Mouse (Mus musculus) erythroblast, adult 5-6 weeks (primary cell): ENCODE data around the gene Gpatch1. TPM values are rescaled to one million over a fixed set of nuclear protein-coding genes. Genes with fewer than 3 reads are reported as not detected.
"Not testable (repeated sequence)": the region's sequence is repeated elsewhere in the genome, so short reads cannot be mapped to it uniquely, and the experiment has no call there.

Source experiments
- ATAC-seq: replicated peaks from 2 replicates; pipeline ENCODE4 v1.8.0; 2016; ENCODE audit warnings: moderate number of reproducible peaks, mild to moderate bottlenecking, moderate TSS enrichment, inconsistent platforms; ENCODE audit not compliant: poor library complexity, low FRiP score, severe bottlenecking
- total RNA-seq, 2 experiments: library from RNA; stranded (forward) in 1 of 2; stranded (reverse) in 1 of 2; fragments of 150-400 nt in 1 of 2; fragments of 200-764, 138-1000 nt in 1 of 2; gene quantifications; 2 replicates each; pipeline versions ENCODE4 v1.2.3 to v1.2.4; 2015 to 2017; ENCODE audit warnings: low replicate concordance in 2 of 2

The Gpatch1 gene
- total RNA-seq, 2 experiments from 2014 or later: 0.77 to 2.0 TPM

DNA sequence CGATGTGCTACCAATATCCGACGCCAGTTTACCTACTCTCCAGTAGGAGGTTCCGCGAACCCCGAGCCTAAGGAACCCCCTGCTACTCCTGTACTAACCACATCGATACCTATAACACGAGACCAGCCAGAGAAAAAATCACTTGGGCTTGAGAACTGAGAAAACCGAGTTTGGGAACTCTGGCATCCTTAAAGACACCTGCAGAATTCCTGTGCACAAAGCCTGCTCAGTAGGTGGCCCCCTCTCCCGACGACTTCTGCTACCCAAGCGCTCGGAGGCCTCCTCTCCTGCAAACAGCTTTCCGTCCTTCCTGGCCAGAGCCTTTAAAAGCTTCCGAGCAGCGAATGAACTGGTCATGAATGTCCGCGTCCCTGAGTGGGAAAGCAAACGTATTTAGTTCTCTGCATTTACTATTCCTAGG, 15.0 kb upstream of the Gpatch1 start:
- no peak for ATAC-seq

DNA sequence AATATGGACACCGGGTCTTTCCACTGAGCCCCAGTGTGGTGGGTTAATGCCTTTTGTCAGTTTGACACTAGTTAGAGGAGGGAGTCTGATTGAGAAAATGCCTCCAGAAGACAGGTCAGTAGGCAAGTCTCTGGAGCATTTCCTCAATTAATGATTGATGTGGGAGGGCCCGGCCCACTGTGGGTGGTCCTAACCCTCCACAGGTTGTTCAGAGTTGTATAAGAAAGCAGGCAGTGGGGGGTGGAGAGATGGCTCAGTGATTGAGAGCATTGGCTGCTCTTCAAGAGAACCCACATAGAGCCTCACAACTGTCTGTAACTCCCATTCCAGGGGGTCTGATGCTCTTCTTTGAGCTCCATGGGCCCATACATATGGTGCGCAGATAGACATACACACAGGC, 13.3 kb upstream of the Gpatch1 start:
- no peak for ATAC-seq

DNA sequence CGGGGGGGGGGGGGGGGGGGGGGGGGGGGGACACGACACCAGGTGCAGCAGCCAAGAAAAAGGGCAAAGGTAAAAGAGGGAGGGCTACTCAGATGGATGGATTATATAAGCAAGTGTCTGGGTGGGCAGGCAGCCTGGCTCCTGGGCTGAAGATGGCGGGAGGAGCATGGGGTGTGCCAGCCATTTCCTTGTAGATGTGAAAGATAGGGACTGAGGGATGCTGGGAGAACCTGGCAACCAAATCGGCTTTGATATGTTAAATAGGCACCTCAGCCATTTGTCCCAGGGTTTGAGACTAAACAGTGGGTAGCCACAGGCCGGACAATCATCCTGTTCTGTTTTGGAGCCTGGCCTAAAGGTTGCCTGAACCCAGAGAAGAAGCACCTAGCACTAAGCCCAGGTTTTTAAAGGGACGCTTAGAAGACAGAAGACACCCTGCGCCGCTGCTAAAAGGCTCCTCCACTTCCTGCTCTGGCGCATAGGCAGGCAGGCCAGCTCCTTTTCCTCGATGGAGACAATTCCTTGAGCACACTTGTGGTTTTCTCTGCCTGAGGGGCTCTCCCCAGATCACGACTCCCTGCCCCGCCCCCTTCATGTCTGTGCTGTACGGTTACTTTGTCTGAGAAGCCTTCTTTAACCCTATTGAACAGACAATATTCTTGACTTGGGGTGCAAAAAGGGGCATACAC, 4.6 kb upstream of the Gpatch1 start:
- no peak for ATAC-seq

DNA sequence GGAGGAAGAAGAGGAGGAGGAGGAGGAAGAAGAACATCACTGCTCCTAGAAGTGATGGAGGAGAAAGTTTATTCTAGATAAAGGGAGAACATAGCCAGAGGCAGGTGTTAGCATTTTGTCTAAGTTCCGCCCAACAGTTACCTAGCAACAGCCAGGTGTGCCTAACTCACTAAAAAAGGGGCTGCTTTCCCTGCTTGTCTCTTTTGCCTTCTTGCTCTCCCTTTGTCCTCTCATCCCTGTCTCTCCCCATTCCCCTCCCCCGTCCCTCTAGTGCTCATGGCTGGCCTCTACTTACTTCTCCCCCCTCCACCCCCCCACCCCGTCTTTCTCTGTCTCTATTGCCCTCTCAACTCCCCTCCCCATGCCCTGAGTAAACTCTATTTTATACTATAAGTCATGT, 3.9 kb upstream of the Gpatch1 start:
- ATAC-seq: no peak

DNA sequence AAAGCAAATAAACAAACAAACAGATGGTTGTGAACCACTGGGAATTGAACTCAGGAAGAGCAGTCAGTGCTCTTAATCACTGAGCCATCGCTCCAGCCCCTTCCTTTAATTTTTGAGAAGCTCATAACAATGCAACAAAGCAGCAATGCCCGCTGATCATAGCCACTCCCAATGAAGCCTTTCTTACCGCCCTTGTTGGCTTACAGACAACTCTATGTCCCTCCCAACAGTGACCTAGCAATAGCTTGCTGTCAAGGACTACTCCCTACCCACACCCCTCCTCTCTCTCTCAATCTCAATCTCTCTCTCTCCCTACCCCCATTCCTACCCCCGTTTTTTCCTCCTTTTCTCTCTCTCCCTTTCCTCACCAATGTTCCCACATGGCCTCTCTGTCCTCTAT, 1.5 kb upstream of the Gpatch1 start:
- ATAC-seq: no peak

DNA sequence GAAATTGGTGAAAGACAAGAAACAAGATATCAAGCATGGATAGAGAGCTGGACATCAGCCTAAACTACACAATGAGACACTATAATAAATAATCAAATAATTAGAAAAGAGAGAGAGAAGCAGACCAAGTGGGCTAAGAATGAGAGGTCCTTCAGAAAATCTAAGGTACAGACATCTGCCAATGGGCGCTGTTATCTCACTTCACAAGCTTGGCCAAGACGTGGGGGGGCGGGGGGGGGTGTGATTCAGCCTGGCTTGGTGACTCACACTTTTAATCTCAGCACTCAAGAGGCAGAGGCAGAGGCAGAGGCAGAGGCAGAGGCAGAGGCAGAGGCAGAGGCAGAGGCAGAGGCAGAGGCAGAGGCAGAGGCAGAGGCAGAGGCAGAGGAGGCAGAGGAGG, 981 bp upstream of the Gpatch1 start:
- ATAC-seq: not testable (repeated sequence)

DNA sequence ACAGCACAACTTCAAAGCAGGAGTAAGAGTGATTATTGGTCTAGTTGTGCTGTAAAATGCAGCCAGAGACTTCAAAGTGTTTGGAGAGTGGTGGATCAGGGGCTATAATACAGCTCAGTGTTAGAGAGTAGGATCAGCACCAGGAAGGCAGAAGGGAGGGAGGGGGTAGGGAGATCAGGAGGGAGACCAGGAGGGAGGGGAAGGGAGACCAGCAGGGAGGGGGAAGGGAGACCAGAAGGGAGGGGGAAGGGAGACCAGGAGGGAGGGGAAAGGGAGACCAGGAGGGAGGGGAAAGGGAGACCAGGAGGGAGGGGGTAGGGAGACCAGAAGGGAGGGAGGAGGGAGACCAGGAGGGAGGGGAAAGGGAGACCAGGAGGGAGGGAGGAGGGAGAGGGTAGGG, 4.1 kb downstream of the Gpatch1 start:
- no peak for ATAC-seq

DNA sequence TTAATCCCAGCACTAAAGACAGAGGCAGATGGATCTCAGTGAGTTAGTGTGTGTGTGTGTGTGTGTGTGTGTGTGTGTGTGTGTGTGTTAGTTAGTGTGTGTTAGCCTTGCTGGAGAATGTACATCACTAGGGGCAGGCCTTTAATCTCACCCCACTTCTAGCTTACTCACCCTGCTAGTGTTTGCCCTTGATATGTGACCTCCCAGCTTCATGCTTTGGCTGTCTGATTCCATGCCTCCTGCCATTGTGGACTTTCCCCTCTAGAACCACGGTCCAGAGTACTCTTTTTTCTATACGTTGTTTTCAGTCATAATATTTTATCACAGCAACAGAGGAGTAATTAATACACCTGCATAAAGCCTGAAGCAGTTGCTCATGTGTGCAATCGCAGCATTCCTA, 7.0 kb downstream of the Gpatch1 start:
- no peak for ATAC-seq

DNA sequence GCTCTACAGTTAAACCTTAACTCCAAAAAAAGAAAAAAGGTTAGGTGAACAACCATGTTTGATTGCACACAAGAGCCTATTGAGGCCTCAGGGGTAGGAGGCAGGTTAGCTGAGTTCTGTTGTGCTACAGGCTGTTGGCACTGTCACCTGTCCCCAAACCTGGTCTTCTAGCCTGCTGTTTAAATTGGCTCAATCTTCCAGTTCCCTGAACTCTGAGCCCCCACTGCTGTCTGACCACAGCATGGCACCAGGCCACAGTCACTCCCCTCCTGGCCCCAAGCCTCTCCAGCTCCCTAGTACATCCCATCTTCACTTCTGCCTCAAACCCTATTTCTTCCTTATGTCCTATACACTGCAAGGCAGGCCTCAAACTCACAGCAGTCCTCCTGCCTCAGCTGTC, 17.4 kb downstream of the Gpatch1 start:
- ATAC-seq: no peak

DNA sequence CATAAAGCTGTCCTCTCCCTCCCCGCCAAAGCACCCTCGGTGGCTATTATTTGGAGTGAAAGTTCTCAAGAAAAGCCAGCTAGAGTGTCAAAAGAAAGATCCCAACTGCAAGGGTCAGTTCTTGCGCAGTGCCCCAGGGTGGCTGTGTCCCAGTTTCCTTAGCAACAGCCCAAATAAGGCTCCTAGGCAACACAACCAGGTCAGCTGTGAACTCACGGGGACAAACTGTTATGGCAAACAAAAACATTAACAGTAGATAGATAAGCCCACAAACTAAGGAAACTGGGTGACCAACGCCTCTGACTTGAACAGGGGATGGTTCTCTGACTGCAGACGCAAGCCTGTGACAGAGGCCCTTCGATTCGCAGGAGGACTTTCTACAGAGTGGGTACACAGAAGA, 18.6 kb downstream of the Gpatch1 start:
- ATAC-seq: no peak

DNA sequence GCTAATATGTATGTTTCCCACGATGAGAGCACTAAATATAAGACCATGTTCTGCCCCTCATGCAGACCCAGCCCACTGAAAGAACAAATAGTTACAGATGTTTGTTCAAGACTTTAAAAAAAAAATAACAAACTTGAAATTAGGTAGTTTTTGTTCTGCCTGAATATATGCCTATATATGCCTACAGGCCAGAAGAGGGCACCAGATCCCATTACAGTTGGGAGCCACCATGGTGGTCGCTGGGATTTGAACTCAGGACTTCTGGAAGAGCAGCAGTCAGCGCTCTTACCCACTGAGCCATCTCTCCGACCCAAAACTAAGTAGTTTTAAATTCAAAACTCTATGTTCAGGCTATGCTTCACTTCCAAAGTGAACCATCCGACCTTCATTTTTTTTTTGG, 20.4 kb downstream of the Gpatch1 start:
- no peak for ATAC-seq

DNA sequence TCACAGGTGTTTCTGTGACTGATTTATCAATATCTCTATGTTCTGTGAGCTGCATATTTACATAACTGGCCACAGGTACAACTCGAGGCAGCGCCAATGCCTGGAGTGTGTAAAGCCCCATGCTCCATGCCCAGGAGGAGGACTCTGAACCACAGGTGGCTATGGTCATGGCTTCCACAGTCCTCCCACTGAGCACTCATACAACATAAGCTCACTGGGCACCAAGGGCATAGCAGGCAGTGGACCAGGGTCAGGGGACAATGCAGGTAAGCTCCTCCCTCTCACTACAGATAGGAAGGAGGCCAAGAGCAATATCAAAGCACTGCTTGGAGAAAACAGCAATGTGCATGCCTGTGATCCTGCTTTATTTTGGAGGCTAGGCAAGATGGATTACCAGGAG, 22.6 kb downstream of the Gpatch1 start:
- ATAC-seq: no peak

DNA sequence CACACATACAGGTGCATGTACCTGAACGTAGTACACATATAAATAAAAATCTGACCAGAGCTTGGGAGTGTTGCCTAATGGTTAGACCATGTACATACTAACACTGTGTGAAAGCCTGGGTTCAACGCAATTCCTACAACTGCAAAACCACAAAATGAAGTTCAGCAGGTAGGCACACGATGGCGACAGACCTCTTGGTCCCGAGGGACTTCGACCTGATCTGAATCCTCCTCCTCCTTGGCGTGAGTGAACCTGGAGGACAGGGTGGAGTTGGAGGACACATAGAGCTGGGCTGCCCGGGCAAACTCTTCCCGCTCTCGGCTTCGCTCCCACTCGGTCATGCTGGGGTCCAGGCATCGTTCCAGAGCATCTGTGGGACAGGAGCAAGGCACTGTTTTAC, 24.8 kb downstream of the Gpatch1 start:
- ATAC-seq: no peak

DNA sequence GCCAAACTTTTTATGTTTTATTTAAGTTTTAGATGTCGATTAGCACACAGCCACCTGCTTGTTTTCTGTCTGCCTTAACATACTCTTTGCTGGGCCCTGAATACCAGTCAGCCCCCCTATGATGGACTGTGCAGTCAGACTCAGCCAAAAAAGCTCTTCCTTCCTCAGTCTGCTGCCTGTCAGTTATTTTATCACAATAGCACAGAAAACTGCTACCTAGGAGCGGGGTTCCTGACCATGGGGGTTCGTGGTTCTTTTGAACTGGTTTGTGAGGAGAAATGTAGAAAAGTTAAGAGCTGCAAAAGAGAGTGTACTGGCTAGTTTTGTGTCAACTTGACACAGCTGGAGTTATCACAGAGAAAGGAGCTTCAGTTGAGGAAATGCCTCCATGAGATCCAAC, 39.3 kb downstream of the Gpatch1 start:
- no peak for ATAC-seq

DNA sequence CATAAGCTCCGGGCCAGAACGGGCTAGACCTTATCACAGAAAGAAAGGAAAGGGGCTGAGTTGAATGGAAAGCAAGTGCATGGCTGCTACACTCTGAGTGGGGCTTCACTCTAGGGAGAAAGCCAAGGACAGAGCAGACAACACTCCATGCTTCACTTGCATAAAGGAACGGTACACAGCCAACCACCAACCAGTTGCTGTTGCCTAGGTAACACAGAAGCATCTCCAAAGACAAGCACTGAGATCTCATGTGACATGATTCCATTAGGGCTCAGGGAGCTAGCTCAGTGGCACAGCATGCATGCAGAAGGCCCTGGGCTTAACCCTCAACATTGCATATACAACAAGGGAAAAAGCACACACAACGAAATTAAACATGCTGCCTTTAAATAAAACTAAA, 40.8 kb downstream of the Gpatch1 start:
- ATAC-seq: no peak

DNA sequence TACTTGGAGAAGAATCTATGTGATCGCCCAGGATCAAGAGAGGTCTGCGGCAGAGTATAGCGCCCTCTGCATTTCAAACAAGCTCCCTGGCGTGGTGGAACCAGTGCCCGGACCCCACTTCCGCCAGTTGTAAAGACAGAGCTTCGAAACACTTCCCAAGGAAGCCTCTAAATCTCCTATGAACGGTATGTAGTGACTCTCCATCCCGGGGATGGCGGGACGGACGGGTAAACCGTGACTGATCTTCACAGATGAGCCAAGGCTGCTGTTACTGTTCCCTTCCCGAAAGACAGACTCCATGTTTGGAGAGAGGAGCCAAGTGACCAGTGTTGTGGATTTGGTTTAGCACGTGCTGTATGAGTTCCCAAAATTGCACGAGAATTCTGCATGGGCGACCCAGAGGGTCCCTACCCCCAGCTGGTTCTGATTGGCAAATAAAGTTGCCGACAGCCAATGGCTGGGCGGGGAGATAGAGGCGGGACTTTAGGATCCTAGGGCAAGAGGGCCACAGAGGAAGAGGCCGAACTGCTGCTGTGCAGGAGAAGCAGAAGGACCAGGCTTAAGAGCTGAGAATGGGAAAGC, 48.7 kb downstream of the Gpatch1 start:
- ATAC-seq: 0 out of 2 replicates have a peak, but pooled peaks have one; percentile 47

DNA sequence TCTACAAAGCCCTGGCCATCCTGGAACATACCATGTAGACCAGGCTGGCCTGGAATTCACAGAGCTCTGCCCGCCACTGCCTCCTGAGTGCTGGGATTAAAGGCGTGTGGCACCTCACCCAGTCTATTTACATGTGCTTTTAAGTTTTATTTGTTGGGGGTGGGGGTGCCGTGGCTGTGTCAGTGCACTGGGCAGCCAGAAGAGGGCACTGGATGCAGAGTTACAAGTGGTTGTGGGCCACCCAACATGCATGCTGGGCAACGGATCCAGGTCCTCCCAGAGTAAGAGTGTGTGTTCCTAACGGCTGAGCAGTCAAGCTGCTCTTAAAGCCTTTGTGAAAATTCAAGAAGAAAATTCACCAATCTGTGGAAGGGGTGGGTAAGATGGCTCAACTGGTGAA, 50.4 kb downstream of the Gpatch1 start:
- no peak for ATAC-seq

DNA sequence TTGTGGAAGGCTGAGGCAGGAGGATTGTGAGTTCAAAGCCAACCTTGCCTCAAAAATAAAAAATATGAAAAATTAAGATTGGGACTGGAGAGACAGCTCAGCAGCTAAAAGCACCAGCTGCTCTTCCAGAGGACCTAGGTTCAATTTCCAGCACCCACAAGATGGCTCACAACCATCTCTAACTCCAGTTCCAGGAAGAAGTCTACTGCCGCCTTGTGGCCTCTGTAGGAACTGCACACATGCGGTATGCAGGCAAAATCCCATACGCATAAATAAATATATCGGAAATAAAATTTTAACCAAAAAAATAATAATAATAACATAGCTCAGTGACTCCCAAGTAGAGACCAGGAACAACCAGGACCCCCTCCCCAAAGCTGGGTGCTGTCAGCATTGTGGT, 51.6 kb downstream of the Gpatch1 start:
- no peak for ATAC-seq

DNA sequence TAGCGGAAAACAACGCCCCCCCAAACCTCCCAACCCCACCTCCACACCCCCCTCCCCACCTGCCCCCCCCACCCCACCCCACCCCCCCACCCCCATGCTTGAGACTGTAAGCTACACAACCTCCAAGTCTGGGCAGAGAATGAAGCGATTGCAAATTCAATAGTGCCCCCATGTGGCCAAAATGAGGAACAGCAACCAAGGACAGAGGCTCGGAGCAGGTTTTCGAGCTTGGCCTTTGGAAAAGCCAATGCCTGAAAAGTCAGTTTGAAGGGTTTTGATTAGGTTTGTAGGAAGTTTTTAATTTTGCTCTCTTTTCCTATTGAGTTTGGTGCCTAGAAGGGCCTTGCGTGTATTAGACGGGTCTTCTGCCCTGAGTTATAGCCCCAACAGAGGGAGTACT, 53.5 kb downstream of the Gpatch1 start:
- ATAC-seq: no peak

DNA sequence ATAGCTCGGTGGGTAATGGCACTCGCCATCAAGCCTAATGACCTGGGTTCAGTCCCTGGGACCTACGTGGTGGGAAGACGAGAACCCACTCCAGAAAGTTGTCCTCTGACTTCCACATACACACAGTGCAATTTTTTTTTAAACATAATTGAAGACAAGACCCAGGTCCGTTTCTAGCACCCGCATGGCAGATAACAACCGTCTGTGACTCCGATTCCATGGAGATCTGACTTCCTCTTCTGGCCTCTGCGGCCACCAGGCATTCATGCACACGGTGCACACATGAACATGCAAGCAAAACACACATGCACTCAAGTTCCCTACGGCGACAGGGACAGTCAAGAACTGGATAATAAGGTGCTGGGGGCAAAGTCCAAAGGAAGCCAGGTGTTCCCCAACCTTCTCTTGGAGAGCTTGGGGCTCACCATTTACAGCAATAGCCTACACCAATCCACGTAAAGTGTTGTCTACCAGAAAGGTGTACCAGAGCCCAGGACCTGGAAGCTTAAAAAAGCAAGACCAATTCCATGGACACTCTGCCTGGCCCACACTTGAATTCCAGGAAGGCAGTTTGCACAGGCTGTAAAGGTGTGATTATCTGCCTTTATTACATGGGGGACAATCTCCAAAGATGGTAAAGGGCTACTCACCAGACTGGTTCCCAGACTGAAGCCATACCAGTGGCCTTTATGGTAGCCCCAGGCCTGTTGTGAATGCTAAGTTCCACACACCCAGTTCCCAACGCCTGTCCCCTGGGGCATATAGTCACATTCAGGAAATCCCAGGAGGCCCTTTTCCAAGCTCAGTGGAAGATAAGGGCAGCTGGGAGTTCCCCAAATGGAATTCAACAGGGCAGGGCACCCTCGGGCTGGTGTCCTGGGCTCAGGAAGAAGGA, 54.4 kb downstream of the Gpatch1 start:
- ATAC-seq: no peak

DNA sequence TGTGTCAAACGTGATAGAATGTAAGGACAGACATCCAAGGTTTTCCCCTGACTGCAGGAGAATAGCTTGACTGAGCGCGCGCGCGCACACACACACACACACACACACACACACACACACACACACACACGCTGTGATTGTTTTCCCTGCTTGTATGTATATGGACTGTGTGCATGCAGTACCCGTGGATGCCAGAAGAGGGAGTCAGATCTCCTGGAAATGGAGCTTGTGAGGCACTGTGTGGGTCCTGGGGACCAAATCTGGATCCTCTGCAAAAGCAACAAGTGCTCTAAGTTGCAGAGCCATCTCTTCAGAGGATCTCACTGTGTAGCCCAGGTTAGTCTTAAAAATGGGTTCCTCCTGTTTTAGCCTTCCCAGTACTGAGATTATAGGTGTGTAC, 58.9 kb downstream of the Gpatch1 start:
- no peak for ATAC-seq
